In genomic region chr10:110733343-110733742, GRCm38 (mm10) we compare ENCODE assay signal across 8 mouse cellular contexts. TPM values are rescaled to one million over a fixed set of nuclear protein-coding genes. Genes with fewer than 3 reads are reported as not detected.
DNase-seq lines count a peak whose midpoint lies in the region; ATAC-seq and TF ChIP-seq lines count a peak whose summit lies in the region.

No protein-coding gene starts in this region.

- no peaks in the 10 kb centered on the region for H3K36me3 ChIP-seq in liver, adult 2 months (ENCODE audit: control insufficient read depth, insufficient read depth, low read length)
- no peaks in the 10 kb centered on the region for H3K36me3 ChIP-seq in neural tube, embryonic 12.5 days

- H3K79me2 ChIP-seq in liver, adult 2 months (ENCODE audit: control insufficient read depth, insufficient read depth, low read length), result no peaks in the 10 kb centered on the region

- no peaks in the 10 kb centered on the region for H3K9me3 ChIP-seq in neural tube, embryonic 12.5 days

- DNase-seq in CD4-positive, CD25-positive, alpha-beta regulatory T cell, adult 2 months (ENCODE audit: low read depth, low spot score), result peak; percentile 79
- peak; percentile 44 to 62 for DNase-seq in cerebellum, postnatal 4 days (ENCODE audit: low spot score in 2 of 2)
- peak; percentile 69 for DNase-seq in gastrocnemius, adult 2 months
- peak; percentile 86 for DNase-seq in kidney, postnatal 10 days
- peak; percentile 65 for DNase-seq in liver, adult 2 months (ENCODE audit: extremely low read depth, low read depth, low spot score)
- peak; percentile 75 for DNase-seq in testis, postnatal 14 days (ENCODE audit: low spot score)

- TF ChIP-seq POLR2A in liver, adult 2 months (IDR thresholded peaks at IDR 0.05; ENCODE audit: extremely low read depth, insufficient read depth, low read length), result no peak

- no peak overlapping the region for H3K4me3 ChIP-seq in gastrocnemius, adult 2 months
- no peak overlapping the region for H3K4me3 ChIP-seq in liver, adult 2 months (ENCODE audit: insufficient read depth, low read depth, low read length)
- H3K4me3 ChIP-seq in neural tube, embryonic 12.5 days, result no peak overlapping the region

- H3K27ac ChIP-seq in gastrocnemius, adult 2 months, result no peak overlapping the region
- no peak overlapping the region for H3K27ac ChIP-seq in liver, adult 2 months (replicated peaks; ENCODE audit: insufficient read depth, low read depth, low read length)
- H3K27ac ChIP-seq in neural tube, embryonic 12.5 days, result no peak overlapping the region

- no peaks in the 10 kb centered on the region for H3K4me1 ChIP-seq in liver, adult 2 months (ENCODE audit: control insufficient read depth, insufficient read depth, low read length)
- H3K4me1 ChIP-seq in neural tube, embryonic 12.5 days, result no peaks in the 10 kb centered on the region

- H3K27me3 ChIP-seq in liver, adult 2 months (ENCODE audit: control insufficient read depth, insufficient read depth, low read length), result no peaks in the 10 kb centered on the region
- no peaks in the 10 kb centered on the region for H3K27me3 ChIP-seq in neural tube, embryonic 12.5 days (replicated peaks)

- 5% methylated on average over 6 of the region's 6 CpGs for WGBS in liver, adult 2 months
- 19% methylated on average over 6 of the region's 6 CpGs for WGBS in neural tube, embryonic 12.5 days

- peak; percentile 80 for ATAC-seq in activated CD4-positive, CD25-positive, alpha-beta regulatory T cell, adult 4 months
- ATAC-seq in neural tube, embryonic 12.5 days (ENCODE audit: low FRiP score, low read depth), result peak; percentile 74

- no peak overlapping the region for H3K9ac ChIP-seq in liver, adult 2 months (ENCODE audit: low read depth, low read length)
- H3K9ac ChIP-seq in neural tube, embryonic 12.5 days, result no peak overlapping the region

- peak; percentile 87 for TF ChIP-seq CTCF in gastrocnemius, adult 2 months (IDR thresholded peaks at IDR 0.05)
- TF ChIP-seq CTCF in liver, adult 2 months (IDR thresholded peaks at IDR 0.05; ENCODE audit: low read depth, low read length), result peak; percentile 65

- intact Hi-C loops in gastrocnemius, adult 2 months (cut with DNase I), result no loop called here

- H3K4me2 ChIP-seq in neural tube, embryonic 12.5 days (replicated peaks), result no peak overlapping the region

RNA-seq across cellular contexts. Expression of gene E2f7, which starts 11.9 kb away (rescaled TPM):
- polyA plus RNA-seq in activated CD4-positive, CD25-positive, alpha-beta regulatory T cell, adult 4 months (2017; shearing (Covaris generic)), result 1 to 10 TPM; 1.5 to 3.2 TPM
- under 1 TPM; 0.43 to 0.73 TPM for total RNA-seq in gastrocnemius, adult 2 months (2021)
- total RNA-seq in liver, adult 2 months (2014; rRNA removed), result 0.34 and 0.46 TPM in 2 replicates
- 0.04 and 0.13 TPM in 2 replicates for polyA plus RNA-seq in liver, adult 2 months (2012; rRNA removed)
- 19.5 and 21.0 TPM in 2 replicates for polyA plus RNA-seq in neural tube, embryonic 12.5 days (2016; fragmentation: Nextera tagmentation; extraction: Ambion mirVana)
